Mouse (Mus musculus) thymus, postnatal 10 days (tissue): ENCODE data around the gene Susd5.

Experiments used
- DNase-seq, 2 experiments: peaks; one replicate each; pipeline ENCODE4 v3.0.0; 2021; ENCODE audit warnings: low spot score in 2 of 2

Susd5 gene

GRCm38 (mm10) chr9:114057090-114057796 is at the start of gene Susd5:
TSS of gene Susd5 (plus strand) at chr9:114057140.
- DNase-seq: no peak

DNA sequence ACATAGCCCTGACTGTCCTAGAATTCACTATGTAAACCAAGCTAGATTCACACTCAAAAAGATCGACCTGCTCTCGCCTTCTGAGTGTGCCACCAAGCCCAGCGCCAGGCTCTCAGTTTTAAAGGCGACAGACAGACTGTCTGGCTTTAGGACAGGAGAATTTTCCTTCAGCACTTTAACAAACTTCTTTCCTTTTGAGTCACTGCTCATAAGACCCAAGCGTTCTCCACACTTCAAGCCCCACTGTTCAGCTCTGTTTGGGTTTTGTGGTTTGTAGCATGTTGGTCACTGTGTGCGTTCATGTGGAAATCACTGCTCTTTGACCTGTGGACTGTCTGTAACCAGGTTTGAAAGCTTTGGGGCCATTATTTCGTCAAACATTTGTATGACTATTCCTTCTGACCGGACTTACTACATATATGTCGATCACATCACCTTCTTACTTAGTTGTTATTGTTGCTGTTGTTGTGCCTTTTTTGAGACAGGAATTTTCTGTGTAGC is 49.0 kb upstream of the Susd5 start:
- DNase-seq: no peak

DNA sequence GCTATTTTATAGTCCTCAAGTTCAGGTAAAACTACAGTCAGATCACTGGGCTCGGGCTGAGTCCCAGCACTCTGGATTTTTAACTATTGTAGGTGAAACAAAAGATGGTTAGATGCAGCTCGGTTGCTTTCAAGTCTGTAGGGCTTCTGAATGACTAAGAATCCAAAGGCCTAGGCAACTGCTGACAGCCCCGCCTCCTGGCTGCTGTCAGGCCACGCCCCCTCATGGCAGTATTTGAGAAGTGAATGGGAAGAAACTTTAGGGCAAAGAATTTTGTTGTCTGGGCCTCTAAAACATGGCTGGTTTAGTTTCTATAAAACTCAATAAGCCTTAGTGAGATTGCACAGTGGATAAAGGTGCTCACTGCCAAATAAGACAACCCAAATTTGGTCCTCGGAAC is 47.4 kb upstream of the Susd5 start:
- no peak for DNase-seq

DNA sequence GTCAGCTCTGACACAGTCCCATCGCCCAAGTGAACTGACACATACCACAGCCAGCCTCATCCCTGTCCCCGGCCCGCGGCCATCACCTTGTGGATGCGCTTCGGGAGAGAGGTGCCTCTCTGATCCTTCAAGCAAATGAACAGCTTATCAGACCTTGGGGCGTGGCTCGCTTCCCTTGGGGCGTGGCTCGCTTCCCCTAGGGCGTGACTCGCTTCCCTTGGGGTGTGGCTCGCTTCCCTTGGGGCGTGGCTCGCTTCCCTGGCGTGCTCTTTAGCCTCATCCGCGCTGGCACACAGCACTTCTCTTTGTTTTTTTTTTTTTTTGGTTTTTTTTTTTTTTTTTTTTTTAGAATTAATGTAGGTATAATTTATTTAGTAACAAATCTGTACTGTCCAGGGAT is 45.7 kb upstream of the Susd5 start:
- no peak for DNase-seq

DNA sequence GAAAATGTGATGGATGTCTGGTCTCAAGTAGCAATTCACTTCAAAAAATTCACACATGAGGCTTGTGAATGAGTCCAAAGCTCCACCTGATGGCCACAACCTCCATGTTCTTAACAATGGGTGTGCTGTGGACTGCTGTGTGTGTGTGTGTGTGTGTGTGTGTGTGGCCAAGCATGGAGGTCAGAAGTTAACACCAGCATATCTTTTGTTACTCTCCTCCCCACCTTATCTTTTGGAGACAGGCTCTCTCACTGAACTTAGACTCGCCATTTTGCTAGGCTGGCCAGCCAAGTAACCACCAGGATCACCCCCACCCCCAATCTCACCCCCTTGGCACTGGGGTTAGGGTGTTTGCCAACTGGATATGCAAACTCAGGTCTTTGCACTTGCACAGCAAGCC is 42.9 kb upstream of the Susd5 start:
- DNase-seq: no peak

- peak in 1 of 2 experiments; percentile 24 for DNase-seq
Measured at GRCm38 (mm10) chr9:114015724-114016123, 41.2 kb upstream of the Susd5 start.

- DNase-seq: no peak
Measured at GRCm38 (mm10) chr9:114016402-114016801, 40.5 kb upstream of the Susd5 start.

DNA sequence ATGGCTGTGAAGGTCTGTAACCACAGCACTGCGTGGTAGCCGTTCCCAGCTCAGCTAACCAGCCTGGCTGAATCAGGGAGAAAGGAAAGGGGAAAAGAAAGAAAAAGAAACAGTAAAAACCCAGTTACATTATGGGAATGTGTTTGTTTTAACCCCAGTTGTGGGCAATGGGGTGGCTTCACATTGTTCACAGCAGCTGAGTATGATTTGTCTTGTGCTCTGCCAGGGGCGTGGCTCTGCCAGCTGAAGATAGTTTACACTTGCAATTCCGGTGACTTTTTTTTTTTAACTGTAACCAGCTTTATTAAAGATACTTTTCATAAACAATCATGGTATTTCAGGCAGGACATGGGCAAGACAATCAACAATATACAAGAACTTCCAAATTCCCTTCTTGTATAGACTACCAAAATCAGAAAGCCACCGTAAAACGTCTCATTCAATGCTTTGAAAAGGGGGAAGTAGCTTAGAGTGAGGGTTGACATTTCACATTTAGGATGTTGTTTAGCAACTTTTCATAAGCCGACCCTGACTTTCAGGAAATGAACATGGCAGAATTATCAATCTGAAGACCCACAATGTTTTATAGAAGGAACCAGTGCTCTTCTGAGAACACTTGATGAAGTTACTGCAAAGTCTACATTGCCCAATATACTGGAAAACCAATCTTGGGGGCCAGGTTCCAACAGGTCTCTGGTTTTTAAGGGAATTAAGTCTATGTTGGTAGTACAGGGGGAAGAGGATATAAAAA is 37.8 kb upstream of the Susd5 start:
- DNase-seq: no peak

GRCm38 (mm10) chr9:114022141-114022540 is 34.8 kb upstream of the Susd5 start:
- no peak for DNase-seq

- DNase-seq: no peak
Measured at GRCm38 (mm10) chr9:114025182-114025581, 31.8 kb upstream of the Susd5 start.

- no peak for DNase-seq
Measured at GRCm38 (mm10) chr9:114025846-114026245, 31.1 kb upstream of the Susd5 start.

GRCm38 (mm10) chr9:114026261-114026934 is 30.5 kb upstream of the Susd5 start:
- peak; percentile 72 to 80 for DNase-seq

DNA sequence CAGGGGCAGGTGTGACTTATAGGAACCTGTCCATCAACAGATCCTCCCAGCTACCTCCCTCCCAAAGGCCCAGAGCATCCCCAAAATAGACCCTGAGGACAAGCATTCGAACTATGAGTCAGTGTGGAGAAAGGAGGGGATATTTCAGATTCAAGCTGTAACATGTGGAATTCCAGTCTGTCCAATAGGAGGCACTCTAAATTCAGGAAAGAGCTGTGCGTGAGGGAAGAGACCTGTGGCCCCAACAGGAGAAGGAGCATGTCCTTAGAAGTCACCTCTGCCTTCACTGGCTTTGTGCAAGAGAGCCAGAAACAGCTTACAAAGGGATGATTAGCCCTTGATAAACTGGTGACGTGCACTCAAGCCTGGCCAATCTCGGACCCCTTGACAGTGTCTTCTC is 16.0 kb upstream of the Susd5 start:
- DNase-seq: no peak

DNA sequence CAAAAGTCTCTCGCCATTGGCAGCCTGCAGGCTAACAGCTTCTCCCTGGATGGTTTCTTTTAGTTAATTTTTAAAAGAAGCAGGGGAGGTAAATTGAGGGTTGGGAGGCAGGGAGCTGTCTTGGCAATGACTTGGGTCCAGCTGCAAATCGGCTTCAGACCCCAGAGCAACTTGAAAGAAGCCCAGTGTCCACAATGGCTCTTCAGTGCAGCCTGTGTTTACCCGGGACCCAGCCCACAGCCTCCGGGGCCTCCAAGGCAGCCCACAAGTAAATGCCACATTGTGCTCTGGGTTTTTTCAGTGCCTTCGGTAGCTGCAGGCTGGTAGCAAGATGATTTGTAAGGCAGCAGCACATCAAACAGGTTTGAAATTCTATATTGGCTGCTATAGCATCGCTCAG is 14.4 kb upstream of the Susd5 start:
- no peak for DNase-seq

DNA sequence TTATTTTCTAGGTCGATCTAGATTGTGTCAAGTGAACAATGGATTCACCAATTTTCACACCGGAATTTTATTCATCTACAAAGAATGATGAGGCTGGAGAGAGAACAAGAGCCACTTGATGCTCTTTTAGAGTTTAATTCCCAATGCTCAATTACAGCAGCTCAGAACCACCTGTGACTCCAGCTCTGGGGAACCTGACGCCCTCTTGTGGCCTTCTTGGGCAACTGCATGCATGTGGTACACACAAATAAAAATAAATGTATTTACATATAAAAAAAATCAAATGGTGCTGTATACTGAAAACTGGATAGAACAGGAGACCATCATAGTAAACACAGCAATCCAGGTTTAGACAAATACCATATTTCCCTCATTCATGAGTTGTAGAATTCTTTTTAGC is 12.5 kb upstream of the Susd5 start:
- peak in 1 of 2 experiments; percentile 14 for DNase-seq

GRCm38 (mm10) chr9:114046028-114046427 is 10.9 kb upstream of the Susd5 start, which contains the start of gene Fbxl2:
TSS of gene Fbxl2 (minus strand) at chr9:114046191.
- DNase-seq: no peak

- no peak for DNase-seq
Measured at GRCm38 (mm10) chr9:114046676-114047075, 10.3 kb upstream of the Susd5 start.

DNA sequence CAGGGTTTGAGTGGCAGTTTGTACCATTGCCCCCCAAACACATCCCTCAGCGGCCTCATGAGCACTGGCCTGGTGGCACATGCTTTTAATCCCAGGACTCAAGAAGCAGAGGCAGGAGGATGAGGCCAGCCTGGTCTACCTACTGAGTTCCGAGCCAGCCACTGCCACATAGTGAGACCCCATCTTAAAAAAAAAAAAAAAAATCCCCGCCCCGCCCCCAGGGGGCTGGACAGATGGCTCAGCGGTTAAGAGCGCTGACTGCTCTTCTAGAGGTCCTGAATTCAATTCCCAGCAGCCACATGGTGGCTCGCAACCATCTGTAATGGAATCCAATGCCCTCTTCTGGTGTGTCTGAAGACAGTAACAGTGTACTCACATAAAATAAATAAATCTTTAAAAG is 6.8 kb upstream of the Susd5 start:
- DNase-seq: no peak

GRCm38 (mm10) chr9:114050778-114051177 is 6.2 kb upstream of the Susd5 start:
- no peak for DNase-seq

GRCm38 (mm10) chr9:114052031-114052430 is 4.9 kb upstream of the Susd5 start:
- no peak for DNase-seq

- no peak for DNase-seq
Measured at GRCm38 (mm10) chr9:114052866-114053265, 4.1 kb upstream of the Susd5 start.

DNA sequence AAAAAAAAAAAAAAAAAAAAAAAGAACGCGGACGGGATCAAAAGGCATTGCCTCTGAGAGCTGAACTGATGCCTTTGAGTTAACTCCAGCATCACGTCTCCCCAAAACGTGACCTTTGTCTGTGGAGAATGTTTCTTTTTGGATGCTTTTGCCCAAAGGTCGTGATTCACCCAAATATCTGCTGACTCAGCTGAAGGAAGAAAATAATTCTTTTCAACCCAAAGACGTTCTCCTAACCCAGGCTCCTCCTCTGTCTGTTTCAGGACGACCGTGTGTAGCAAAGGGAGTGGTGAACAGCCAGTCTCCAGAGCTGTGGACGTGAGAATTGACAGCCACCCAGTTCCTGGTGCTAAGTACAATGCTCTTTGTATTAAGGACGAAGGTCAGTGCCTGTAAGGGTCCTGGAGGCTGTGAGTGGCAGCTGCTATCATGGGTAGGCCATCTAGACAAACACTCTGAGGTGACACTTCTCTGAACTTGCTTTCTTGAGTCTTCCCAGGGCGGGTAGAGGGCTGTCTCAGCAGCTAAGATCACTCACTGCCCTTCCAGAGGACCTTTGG is 11.6 kb downstream of the Susd5 start:
- no peak for DNase-seq
